Mouse (Mus musculus) hindbrain, embryonic 11.5 days (tissue): ENCODE measurements around the gene Rab44. TPM values are rescaled to one million over a fixed set of nuclear protein-coding genes. Genes with fewer than 3 reads are reported as not detected.
"Not testable (repeated sequence)": the region's sequence is repeated elsewhere in the genome, so short reads cannot be mapped to it uniquely, and the experiment has no call there.

Experiments
- ATAC-seq: fragments of 200-750 bp; cut with Nextera tagmentation; 2 replicates; pipeline ENCODE4 v1.8.0; 2017; ENCODE audit warnings: mild to moderate bottlenecking, moderate TSS enrichment, moderate library complexity; ENCODE audit not compliant: low FRiP score
- DNase-seq: peaks from one replicate; pipeline ENCODE4 v3.0.0-alpha.2; 2015; ENCODE audit warnings: low spot score
- H3K27ac ChIP-seq: fragments of 300-500 bp; sonication (generic); 2 replicates; pipeline ENCODE4 v1.5.1; 2014; ENCODE audit warnings: mild to moderate bottlenecking, low read depth, low read length
- H3K27me3 ChIP-seq: fragments of 300-500 bp; sonication (generic); 2 replicates; pipeline ENCODE4 v1.6.1; 2014; ENCODE audit warnings: mild to moderate bottlenecking, low read length, moderate library complexity, mixed read lengths; ENCODE audit not compliant: control insufficient read depth, insufficient read depth
- H3K36me3 ChIP-seq: fragments of 300-500 bp; sonication (generic); 2 replicates; pipeline ENCODE4 v1.6.1; 2014; ENCODE audit warnings: mild to moderate bottlenecking, low read length, moderate library complexity, mixed read lengths; ENCODE audit not compliant: control insufficient read depth, insufficient read depth
- H3K4me1 ChIP-seq: fragments of 300-500 bp; sonication (generic); replicated peaks from 2 replicates; pipeline ENCODE4 v1.6.1; 2014; ENCODE audit warnings: low read length, mixed read lengths; ENCODE audit not compliant: control insufficient read depth, insufficient read depth
- H3K4me2 ChIP-seq: fragments of 300-500 bp; sonication (generic); replicated peaks from 2 replicates; pipeline ENCODE4 v1.6.1; 2014; ENCODE audit warnings: mild to moderate bottlenecking, low read depth, low read length
- H3K4me3 ChIP-seq: fragments of 300-500 bp; sonication (generic); 2 replicates; pipeline ENCODE4 v1.5.1; 2014; ENCODE audit warnings: low read depth, low read length
- H3K9ac ChIP-seq: fragments of 300-500 bp; sonication (generic); 2 replicates; pipeline ENCODE4 v1.6.1; 2014; ENCODE audit warnings: low read depth, low read length
- H3K9me3 ChIP-seq: fragments of 300-500 bp; sonication (generic); 2 replicates; pipeline ENCODE4 v1.6.1; 2016; ENCODE audit warnings: low read length; ENCODE audit not compliant: control insufficient read depth
- WGBS: fragments of 180-500 bp; shearing (Covaris S2); extraction: QIAGEN DNeasy Blood & Tissue Kit; methylation state at CpG from one replicate; pipeline ENCODE4 v1.1.7; 2014; 5-methylcytosine and 5-hydroxymethylcytosine counted together
- polyA plus RNA-seq: library from polyadenylated mRNA; unstranded; fragments of >200 nt; fragmentation: Nextera tagmentation; extraction: Ambion mirVana; gene quantifications from 2 replicates; pipeline ENCODE4 v1.2.1, GENCODE M21; 2014

Rab44 gene
- 0.45 TPM in 1 of 2 replicates, not detected in the other for polyA plus RNA-seq

GRCm38 (mm10) chr17:29113591-29114352 is at the start of gene Rab44:
Gene Rab44 (plus strand): TSS chr17:29114145.
- no peak for ATAC-seq
- Histone ChIP-seq H3K4me2 (no peak within 1 kb of the TSS), H3K27me3 (no peaks in the 10 kb centered on the region), H3K27ac (no peak within 1 kb of the TSS), H3K4me1 (no peaks in the 10 kb centered on the region), H3K9ac (no peak within 1 kb of the TSS), H3K36me3 (no peaks in the 10 kb centered on the region), H3K4me3 (no peak within 1 kb of the TSS), H3K9me3 (no peaks in the 10 kb centered on the region)
- WGBS: 90% methylated on average over 13 of the region's 13 CpGs
- DNase-seq: no peak

GRCm38 (mm10) chr17:29065245-29065940 is 48.6 kb upstream of the Rab44 start:
- no peak overlapping the region for H3K4me3 ChIP-seq
- ATAC-seq (no peak), DNase-seq (no peak)
- 80% methylated on average over 21 of the region's 21 CpGs for WGBS
- no peaks in the 10 kb centered on the region for H3K36me3 ChIP-seq
- no peaks in the 10 kb centered on the region for H3K9me3 ChIP-seq
- peaks cover 3% of the 10 kb centered on the region; the same call in 1 of the 2 replicates for H3K4me1 ChIP-seq
- H3K9ac ChIP-seq: no peak overlapping the region
- no peaks in the 10 kb centered on the region for H3K27me3 ChIP-seq
- H3K4me2 ChIP-seq: no peak overlapping the region
- no peak overlapping the region for H3K27ac ChIP-seq

- no peak for ATAC-seq
Measured at GRCm38 (mm10) chr17:29065971-29066370, 48.0 kb upstream of the Rab44 start.

GRCm38 (mm10) chr17:29067416-29067815 is 46.5 kb upstream of the Rab44 start:
- not testable (repeated sequence) for H3K4me2 ChIP-seq, H3K36me3 ChIP-seq, H3K4me1 ChIP-seq, H3K9ac ChIP-seq, DNase-seq, H3K9me3 ChIP-seq, H3K27me3 ChIP-seq, H3K27ac ChIP-seq, H3K4me3 ChIP-seq, ATAC-seq
- 80% methylated on average over 3 of the region's 3 CpGs for WGBS

More at GRCm38 (mm10) chr17:29065971-29066370, 48.0 kb upstream of the Rab44 start:
- Histone ChIP-seq H3K4me2 (no peak overlapping the region), H3K27ac (no peak overlapping the region), H3K36me3 (no peaks in the 10 kb centered on the region), H3K9ac (no peak overlapping the region), H3K9me3 (no peaks in the 10 kb centered on the region), H3K27me3 (no peaks in the 10 kb centered on the region), H3K4me1 (peaks cover 3% of the 10 kb centered on the region; the same call in 1 of the 2 replicates), H3K4me3 (no peak overlapping the region)
- WGBS: 94% methylated on average over 3 of the region's 3 CpGs
- no peak for DNase-seq

- H3K9ac ChIP-seq: no peak overlapping the region
- no peaks in the 10 kb centered on the region for H3K27me3 ChIP-seq
- H3K4me2 ChIP-seq: no peak overlapping the region
- no peaks in the 10 kb centered on the region for H3K9me3 ChIP-seq
- H3K36me3 ChIP-seq: no peaks in the 10 kb centered on the region
- 0 out of 2 replicates have a peak, but pooled peaks cover 3% of the 10 kb centered on the region for H3K4me1 ChIP-seq
- no peak overlapping the region for H3K4me3 ChIP-seq
- WGBS: 48% methylated on average over 5 of the region's 5 CpGs
- H3K27ac ChIP-seq: no peak overlapping the region
- DNase-seq (no peak), ATAC-seq (no peak)
Measured at GRCm38 (mm10) chr17:29067847-29068246, 46.1 kb upstream of the Rab44 start.

- Histone ChIP-seq H3K27ac (no peak overlapping the region), H3K4me3 (no peak overlapping the region), H3K36me3 (no peaks in the 10 kb centered on the region), H3K27me3 (no peaks in the 10 kb centered on the region), H3K4me2 (no peak overlapping the region), H3K9ac (no peak overlapping the region), H3K4me1 (no peaks in the 10 kb centered on the region), H3K9me3 (no peaks in the 10 kb centered on the region)
- ATAC-seq (no peak), DNase-seq (no peak)
- 65% methylated on average over 10 of the region's 10 CpGs for WGBS
Measured at GRCm38 (mm10) chr17:29069063-29069462, 44.9 kb upstream of the Rab44 start.

- H3K27ac ChIP-seq: no peak overlapping the region
- no peaks in the 10 kb centered on the region for H3K36me3 ChIP-seq
- 83% methylated on average over 5 of the region's 5 CpGs for WGBS
- ATAC-seq (no peak), DNase-seq (no peak)
- H3K4me3 ChIP-seq: no peak overlapping the region
- no peaks in the 10 kb centered on the region for H3K9me3 ChIP-seq
- no peaks in the 10 kb centered on the region for H3K4me1 ChIP-seq
- no peak overlapping the region for H3K4me2 ChIP-seq
- no peak overlapping the region for H3K9ac ChIP-seq
- no peaks in the 10 kb centered on the region for H3K27me3 ChIP-seq
Measured at GRCm38 (mm10) chr17:29071820-29072219, 42.1 kb upstream of the Rab44 start.

GRCm38 (mm10) chr17:29072701-29073307 is 41.1 kb upstream of the Rab44 start:
- Histone ChIP-seq H3K27ac (no peak overlapping the region), H3K4me1 (no peaks in the 10 kb centered on the region), H3K27me3 (no peaks in the 10 kb centered on the region), H3K4me3 (no peak overlapping the region), H3K4me2 (no peak overlapping the region), H3K9ac (no peak overlapping the region), H3K36me3 (no peaks in the 10 kb centered on the region), H3K9me3 (no peaks in the 10 kb centered on the region)
- WGBS: 26% methylated on average over 11 of the region's 11 CpGs
- DNase-seq: no peak
- no peak for ATAC-seq
